Mouse (Mus musculus): Measurements from ENCODE around the gene Myo1d. TPM values are rescaled to one million over a fixed set of nuclear protein-coding genes. Genes with fewer than 3 reads are reported as not detected.

Myo1d gene
- polyA plus RNA-seq, 1 experiment from 2014 or later: 5.6 TPM

DNA sequence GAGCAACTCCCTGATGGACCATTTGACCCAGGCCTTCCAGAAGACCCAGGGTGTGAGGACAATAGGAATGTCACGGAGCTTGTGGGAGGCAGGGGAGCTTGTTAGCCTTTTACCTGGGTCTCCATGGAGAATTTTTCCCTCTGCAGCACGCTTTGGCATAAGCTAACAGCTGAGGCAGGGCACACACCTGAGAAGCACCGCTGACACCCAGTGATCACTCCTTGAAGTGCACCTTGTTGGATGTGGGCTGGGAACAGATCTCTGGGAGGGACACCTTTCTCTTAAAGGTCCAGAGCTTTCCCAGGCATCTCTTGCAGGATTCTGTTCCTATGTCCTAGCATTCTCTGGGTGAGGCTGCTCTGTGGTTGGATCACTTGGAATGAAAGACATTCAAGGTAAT lies 20.2 kb upstream of the Myo1d start:
- Histone ChIP-seq H3K9ac (replicated peaks) (no peak overlapping the region), H3K27ac (no peak overlapping the region), H3K4me2 (no peak overlapping the region), H3K36me3 (no peaks in the 10 kb centered on the region), H3K4me1 (replicated peaks) (no peaks in the 10 kb centered on the region), H3K4me3 (replicated peaks) (no peak overlapping the region), H3K9me3 (no peaks in the 10 kb centered on the region), H3K27me3 (no peaks in the 10 kb centered on the region)
- WGBS: 37% methylated on average over 3 of the region's 3 CpGs
- no peak for ATAC-seq (ENCODE audit: insufficient number of reproducible peaks, insufficient read depth, low FRiP score, low TSS enrichment, low read depth)

DNA sequence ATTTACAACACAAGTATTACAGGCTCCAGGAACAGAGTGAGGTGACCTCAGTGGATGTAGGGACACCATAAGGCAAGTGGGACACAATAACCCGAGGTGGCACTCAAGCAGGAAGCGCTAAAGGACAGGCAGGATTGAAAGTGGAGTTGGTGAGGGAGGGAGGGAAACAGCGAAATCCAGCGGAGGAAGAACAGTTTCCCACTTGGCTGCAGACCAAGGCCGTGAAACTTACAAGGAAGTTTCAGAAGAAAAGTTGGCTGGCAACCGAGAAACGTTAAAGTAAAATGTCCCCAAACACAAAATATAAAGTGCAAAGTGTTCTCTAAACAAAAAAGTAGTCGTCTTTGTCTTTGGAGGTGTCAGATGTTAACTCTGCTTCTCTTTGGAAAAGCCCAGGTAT lies 15.6 kb upstream of the Myo1d start:
- no peak overlapping the region for H3K27ac ChIP-seq
- WGBS: 71% methylated on average over 8 of the region's 8 CpGs
- H3K9me3 ChIP-seq: no peaks in the 10 kb centered on the region
- no peaks in the 10 kb centered on the region for H3K4me1 ChIP-seq (replicated peaks)
- H3K27me3 ChIP-seq: no peaks in the 10 kb centered on the region
- H3K4me2 ChIP-seq: no peak overlapping the region
- no peak overlapping the region for H3K4me3 ChIP-seq (replicated peaks)
- ATAC-seq (ENCODE audit: insufficient number of reproducible peaks, insufficient read depth, low FRiP score, low TSS enrichment, low read depth): no peak
- H3K9ac ChIP-seq (replicated peaks): no peak overlapping the region
- H3K36me3 ChIP-seq: no peaks in the 10 kb centered on the region

DNA sequence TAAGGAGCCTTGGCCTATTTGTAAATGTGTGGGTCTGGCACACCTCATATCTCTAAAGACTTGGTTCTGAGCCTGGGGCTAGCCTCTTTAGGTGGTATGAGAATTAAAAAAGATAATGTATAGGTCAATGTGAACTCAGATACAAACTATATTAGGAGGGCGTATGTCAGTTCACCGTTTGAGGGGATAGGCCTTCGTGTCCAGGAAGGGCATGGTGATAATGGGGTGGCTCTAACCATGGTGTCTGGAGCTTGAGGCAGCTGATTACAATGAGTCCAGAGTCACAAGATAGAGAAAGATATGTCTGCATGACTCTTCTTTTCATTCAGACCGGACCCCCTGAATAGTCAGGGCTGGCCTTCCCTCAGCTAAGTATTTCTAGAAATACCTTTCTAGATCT lies 14.5 kb upstream of the Myo1d start:
- Histone ChIP-seq H3K27me3 (no peaks in the 10 kb centered on the region), H3K27ac (no peak overlapping the region), H3K9ac (replicated peaks) (no peak overlapping the region), H3K4me2 (no peak overlapping the region), H3K4me1 (replicated peaks) (no peaks in the 10 kb centered on the region), H3K36me3 (no peaks in the 10 kb centered on the region), H3K4me3 (replicated peaks) (no peak overlapping the region), H3K9me3 (no peaks in the 10 kb centered on the region)
- no peak for ATAC-seq (ENCODE audit: insufficient number of reproducible peaks, insufficient read depth, low FRiP score, low TSS enrichment, low read depth)
- WGBS: 92% methylated on average over 4 of the region's 4 CpGs

DNA sequence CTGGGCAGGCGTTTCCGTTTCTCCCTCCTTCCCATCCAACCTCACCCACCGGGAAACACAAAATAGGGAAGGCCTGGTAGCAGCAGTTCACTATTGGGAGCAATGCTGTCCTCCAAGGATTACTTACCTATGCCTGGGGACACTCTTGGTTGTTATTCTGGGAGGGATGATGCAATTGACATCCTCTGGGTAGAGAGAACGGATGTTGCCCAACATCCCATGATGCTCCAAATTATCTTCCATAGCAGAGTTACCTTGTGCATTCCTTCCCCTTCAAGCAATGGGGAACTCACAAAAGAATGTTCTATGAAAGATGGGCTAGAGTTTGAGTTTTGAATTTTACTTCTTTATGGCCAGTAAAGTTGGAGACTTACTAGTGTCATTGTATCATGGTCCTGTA lies 13.6 kb upstream of the Myo1d start:
- Histone ChIP-seq H3K9ac (replicated peaks) (no peak overlapping the region), H3K27ac (no peak overlapping the region), H3K4me3 (replicated peaks) (no peak overlapping the region), H3K4me1 (replicated peaks) (no peaks in the 10 kb centered on the region), H3K9me3 (no peaks in the 10 kb centered on the region), H3K4me2 (no peak overlapping the region), H3K27me3 (no peaks in the 10 kb centered on the region), H3K36me3 (no peaks in the 10 kb centered on the region)
- no peak for ATAC-seq (ENCODE audit: insufficient number of reproducible peaks, insufficient read depth, low FRiP score, low TSS enrichment, low read depth)
- 84% methylated on average over 4 of the region's 4 CpGs for WGBS

DNA sequence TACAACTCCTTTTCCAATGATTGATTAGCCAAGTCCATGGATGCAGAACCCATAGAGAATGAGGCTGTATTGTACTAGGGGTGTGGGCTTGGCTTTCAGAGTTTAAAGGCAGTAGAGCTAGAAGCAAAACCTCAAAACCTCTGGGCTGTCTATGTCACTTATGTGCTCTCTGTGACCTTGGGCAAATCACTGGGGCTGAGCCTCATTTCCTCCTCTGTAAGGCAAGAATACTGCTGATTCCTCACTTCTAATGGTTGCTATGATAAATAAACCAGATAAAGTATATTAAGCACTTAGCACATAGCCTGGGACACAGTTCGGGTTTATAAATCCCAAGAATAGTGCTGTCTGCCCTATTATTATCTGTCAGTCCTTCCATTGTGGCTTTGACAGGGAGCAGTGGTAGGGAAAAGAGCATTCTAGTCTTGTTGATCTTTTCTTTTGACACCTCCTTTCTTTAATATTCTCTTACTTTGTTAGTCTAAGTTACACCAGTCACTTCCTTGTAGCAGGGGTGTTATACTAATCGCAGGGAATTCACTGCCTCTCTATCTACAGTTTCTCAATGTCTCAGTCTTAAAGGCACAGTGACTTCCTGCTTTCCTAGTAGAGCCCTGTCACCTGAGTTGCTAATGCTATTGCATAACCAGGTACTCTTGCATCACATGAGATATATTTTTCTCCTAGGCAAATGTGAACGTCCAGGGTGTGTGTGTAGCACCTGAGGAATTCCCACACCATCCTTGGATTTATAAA lies 12.0 kb upstream of the Myo1d start:
- no peak overlapping the region for H3K9ac ChIP-seq (replicated peaks)

DNA sequence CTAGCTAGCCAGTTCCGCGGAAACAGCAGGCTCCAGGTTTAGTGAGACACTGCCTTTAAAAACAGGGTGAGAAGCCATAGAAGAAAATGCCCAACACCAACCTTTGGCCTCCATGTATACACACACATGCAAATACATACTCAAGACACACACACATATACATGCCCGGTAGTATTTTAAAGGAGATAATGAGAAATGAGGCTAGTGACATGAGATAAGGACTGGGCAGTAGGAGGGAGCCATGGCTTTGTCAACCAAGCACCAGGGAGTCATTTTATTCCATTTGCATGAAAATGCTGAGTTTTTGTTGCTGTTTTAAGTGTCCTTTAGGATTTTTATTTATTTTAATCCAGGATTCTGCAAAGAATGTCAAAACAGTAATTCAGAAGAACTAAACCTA lies 10.6 kb upstream of the Myo1d start:
- Histone ChIP-seq H3K9me3 (no peaks in the 10 kb centered on the region), H3K27ac (no peak overlapping the region), H3K9ac (replicated peaks) (no peak overlapping the region), H3K36me3 (no peaks in the 10 kb centered on the region), H3K4me1 (replicated peaks) (no peaks in the 10 kb centered on the region), H3K4me3 (replicated peaks) (no peak overlapping the region), H3K4me2 (no peak overlapping the region), H3K27me3 (no peaks in the 10 kb centered on the region)
- WGBS: 58% methylated on average over 3 of the region's 3 CpGs
- no peak for ATAC-seq (ENCODE audit: insufficient number of reproducible peaks, insufficient read depth, low FRiP score, low TSS enrichment, low read depth)

More for the DNA sequence above, 12.0 kb upstream of the Myo1d start:
- no peak overlapping the region for H3K4me3 ChIP-seq (replicated peaks)
- H3K4me1 ChIP-seq (replicated peaks): no peaks in the 10 kb centered on the region
- ATAC-seq (ENCODE audit: insufficient number of reproducible peaks, insufficient read depth, low FRiP score, low TSS enrichment, low read depth): no peak
- H3K36me3 ChIP-seq: no peaks in the 10 kb centered on the region
- H3K27me3 ChIP-seq: no peaks in the 10 kb centered on the region
- H3K9me3 ChIP-seq: no peaks in the 10 kb centered on the region
- no peak overlapping the region for H3K4me2 ChIP-seq
- H3K27ac ChIP-seq: no peak overlapping the region
- 69% methylated on average over 3 of the region's 3 CpGs for WGBS

DNA sequence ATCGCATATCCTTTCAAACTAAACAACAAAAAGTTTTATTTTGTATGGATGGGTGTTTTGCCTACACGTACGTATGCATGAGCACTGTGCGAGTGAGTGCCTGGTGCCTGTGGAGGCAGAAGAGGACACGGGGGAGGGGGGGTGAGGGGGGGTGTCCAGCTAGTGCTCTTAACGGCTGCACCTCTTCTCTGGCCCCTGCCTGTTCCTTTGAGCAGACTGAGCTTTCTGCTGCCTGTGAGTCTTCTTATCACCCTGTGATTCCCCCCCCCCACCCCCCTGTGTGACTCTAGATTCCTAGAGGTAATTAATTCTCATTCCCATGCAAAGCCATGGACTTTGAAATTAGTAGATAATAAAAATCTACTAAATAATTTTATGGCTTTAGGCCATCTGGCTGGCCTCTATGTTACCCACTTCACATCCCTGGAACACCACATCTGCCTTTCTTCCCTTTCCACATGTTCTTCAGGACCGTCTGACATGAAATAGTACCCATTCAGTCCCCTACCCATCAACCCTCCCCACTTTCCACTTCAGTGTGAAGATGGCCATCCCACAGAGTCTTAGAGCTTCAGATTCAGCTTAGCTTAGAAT lies 9.9 kb upstream of the Myo1d start:
- Histone ChIP-seq H3K4me3 (replicated peaks) (no peak overlapping the region), H3K9me3 (no peaks in the 10 kb centered on the region), H3K27me3 (no peaks in the 10 kb centered on the region), H3K9ac (replicated peaks) (no peak overlapping the region), H3K27ac (no peak overlapping the region), H3K36me3 (no peaks in the 10 kb centered on the region), H3K4me1 (replicated peaks) (no peaks in the 10 kb centered on the region), H3K4me2 (no peak overlapping the region)
- ATAC-seq (ENCODE audit: insufficient number of reproducible peaks, insufficient read depth, low FRiP score, low TSS enrichment, low read depth): no peak
- WGBS: 50% methylated on average over 7 of the region's 7 CpGs

DNA sequence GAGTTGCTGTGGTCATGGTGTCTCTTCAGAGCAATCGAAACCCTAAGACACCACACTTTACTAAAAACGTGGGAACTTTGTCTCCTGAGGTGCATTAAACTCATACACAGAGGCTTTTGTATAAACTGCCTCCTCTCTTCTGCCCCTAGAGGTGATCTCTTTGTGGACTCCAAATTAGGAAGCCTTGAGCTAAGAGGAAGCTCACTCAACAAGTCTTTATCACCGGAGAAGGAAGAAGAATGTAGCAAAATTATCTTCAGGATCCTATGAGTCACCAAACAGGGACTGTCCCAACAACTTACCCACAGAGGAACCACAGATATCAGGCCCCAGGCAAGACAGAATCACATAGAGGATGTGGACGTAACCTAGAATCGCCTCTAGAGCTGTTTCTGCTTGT lies 5.8 kb upstream of the Myo1d start:
- Histone ChIP-seq H3K4me2 (no peak overlapping the region), H3K4me1 (replicated peaks) (0 out of 2 replicates have a peak, but pooled peaks cover 5% of the 10 kb centered on the region), H3K27me3 (no peaks in the 10 kb centered on the region), H3K4me3 (replicated peaks) (no peak overlapping the region), H3K27ac (no peak overlapping the region), H3K9ac (replicated peaks) (no peak overlapping the region), H3K36me3 (no peaks in the 10 kb centered on the region), H3K9me3 (no peaks in the 10 kb centered on the region)
- WGBS: 86% methylated on average over 5 of the region's 5 CpGs
- no peak for ATAC-seq (ENCODE audit: insufficient number of reproducible peaks, insufficient read depth, low FRiP score, low TSS enrichment, low read depth)

DNA sequence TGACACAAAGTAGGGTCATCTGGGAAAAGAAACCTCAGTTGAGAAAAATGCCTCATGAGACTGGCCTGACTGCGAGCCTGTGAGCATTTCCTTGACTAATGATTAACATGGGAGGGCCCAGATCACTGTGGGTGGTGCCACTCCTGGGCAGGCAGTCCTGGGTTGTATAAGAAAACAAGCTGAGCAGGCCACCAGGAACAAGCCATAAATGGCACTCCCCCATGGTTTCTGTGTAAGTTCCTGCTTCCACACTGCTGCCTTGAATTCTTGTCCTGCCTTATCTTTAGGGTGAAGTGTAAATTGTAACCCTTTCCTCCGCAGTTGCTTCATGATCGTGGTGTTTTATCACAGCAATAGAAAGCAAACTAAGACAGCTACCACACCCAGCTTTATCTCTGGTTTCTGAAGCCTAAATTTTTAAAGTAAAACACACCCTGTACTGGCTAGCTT lies 4.5 kb upstream of the Myo1d start:
- H3K9ac ChIP-seq (replicated peaks): no peak overlapping the region
- WGBS: 23% methylated on average over 3 of the region's 3 CpGs
- H3K4me1 ChIP-seq (replicated peaks): peaks cover 11% of the 10 kb centered on the region; the same call in 1 of the 2 replicates
- H3K27me3 ChIP-seq: 0 out of 2 replicates have a peak, but pooled peaks cover 1% of the 10 kb centered on the region
- H3K9me3 ChIP-seq: no peaks in the 10 kb centered on the region
- H3K27ac ChIP-seq: no peak overlapping the region
- H3K36me3 ChIP-seq: no peaks in the 10 kb centered on the region
- ATAC-seq (ENCODE audit: insufficient number of reproducible peaks, insufficient read depth, low FRiP score, low TSS enrichment, low read depth): no peak
- no peak overlapping the region for H3K4me2 ChIP-seq
- no peak overlapping the region for H3K4me3 ChIP-seq (replicated peaks)

DNA sequence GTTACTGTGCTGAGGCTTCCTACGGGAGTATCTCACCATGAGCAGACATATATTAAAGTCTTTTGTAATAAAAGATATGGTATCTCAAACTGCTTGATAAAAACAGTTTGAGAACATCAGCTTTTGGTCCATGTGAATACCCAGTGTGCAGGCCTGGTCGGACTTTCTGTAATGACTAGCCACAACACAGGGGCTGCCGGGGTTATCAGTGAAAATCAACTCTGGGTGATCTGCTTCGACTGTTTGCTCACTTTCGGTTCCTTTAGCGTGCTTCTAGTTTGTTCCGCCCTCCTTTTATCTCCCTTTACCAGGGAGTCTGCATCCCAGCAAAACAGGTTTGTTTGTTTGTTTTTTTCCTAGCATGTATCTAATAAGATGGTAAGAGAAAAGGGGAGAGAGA lies 3.6 kb upstream of the Myo1d start:
- H3K36me3 ChIP-seq: no peaks in the 10 kb centered on the region
- H3K9me3 ChIP-seq: no peaks in the 10 kb centered on the region
- 69% methylated on average over 7 of the region's 7 CpGs for WGBS
- H3K9ac ChIP-seq (replicated peaks): no peak overlapping the region
- H3K27ac ChIP-seq: no peak overlapping the region
- 0 out of 2 replicates have a peak, but pooled peaks cover 3% of the 10 kb centered on the region for H3K27me3 ChIP-seq
- H3K4me2 ChIP-seq: no peak overlapping the region
- H3K4me3 ChIP-seq (replicated peaks): no peak overlapping the region
- ATAC-seq (ENCODE audit: insufficient number of reproducible peaks, insufficient read depth, low FRiP score, low TSS enrichment, low read depth): no peak
- H3K4me1 ChIP-seq (replicated peaks): peaks cover 13% of the 10 kb centered on the region; the same call in 1 of the 2 replicates

DNA sequence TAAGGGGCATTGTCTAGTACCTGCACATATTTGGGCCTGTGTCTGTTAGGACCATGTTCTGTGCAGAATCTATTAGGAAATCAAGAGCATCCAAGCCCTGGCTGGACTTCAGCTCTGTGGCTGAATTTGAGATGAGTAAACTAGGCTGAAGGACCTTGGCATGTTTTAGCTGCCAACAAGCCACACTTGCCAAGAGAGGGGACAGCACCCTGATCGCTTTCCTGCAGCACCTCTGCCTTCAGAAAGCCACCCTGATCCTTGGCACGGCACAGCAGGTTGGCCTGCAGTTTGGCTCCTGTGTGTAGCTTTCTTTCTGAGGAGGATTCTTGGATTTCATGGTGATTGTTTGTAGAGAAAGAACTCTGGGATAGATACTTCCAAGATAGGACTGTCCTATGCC lies 1.7 kb upstream of the Myo1d start:
- Histone ChIP-seq H3K9me3 (no peaks in the 10 kb centered on the region), H3K27me3 (0 out of 2 replicates have a peak, but pooled peaks cover 3% of the 10 kb centered on the region), H3K36me3 (no peaks in the 10 kb centered on the region), H3K4me2 (no peak overlapping the region), H3K4me1 (replicated peaks) (peaks cover 17% of the 10 kb centered on the region), H3K27ac (no peak overlapping the region), H3K9ac (replicated peaks) (no peak overlapping the region), H3K4me3 (replicated peaks) (no peak overlapping the region)
- no peak for ATAC-seq (ENCODE audit: insufficient number of reproducible peaks, insufficient read depth, low FRiP score, low TSS enrichment, low read depth)
- WGBS: 92% methylated on average over 2 of the region's 2 CpGs
